Mouse (Mus musculus): ENCODE results near the gene Sox5. TPM values are rescaled to one million over a fixed set of nuclear protein-coding genes. Genes with fewer than 3 reads are reported as not detected.

Sox5 gene
- polyA plus RNA-seq, 1 experiment, result 2.8 TPM

GRCm38 (mm10) chr6:143878525-143878924 lies 903.3 kb downstream of the Sox5 start:
- Histone ChIP-seq H3K4me1 (ENCODE audit: control insufficient read depth, insufficient read depth, low read length) (no peaks in the 10 kb centered on the region), H3K4me3 (ENCODE audit: insufficient read depth, low read length) (no peak overlapping the region), H3K27ac (ENCODE audit: insufficient read depth, low read length) (no peak overlapping the region)
- no peak for TF ChIP-seq CTCF (IDR thresholded peaks at IDR 0.05; ENCODE audit: borderline replicate concordance, insufficient read depth, low read length)
- no peak for TF ChIP-seq POLR2A (IDR thresholded peaks at IDR 0.05; ENCODE audit: low read depth, low read length)

DNA sequence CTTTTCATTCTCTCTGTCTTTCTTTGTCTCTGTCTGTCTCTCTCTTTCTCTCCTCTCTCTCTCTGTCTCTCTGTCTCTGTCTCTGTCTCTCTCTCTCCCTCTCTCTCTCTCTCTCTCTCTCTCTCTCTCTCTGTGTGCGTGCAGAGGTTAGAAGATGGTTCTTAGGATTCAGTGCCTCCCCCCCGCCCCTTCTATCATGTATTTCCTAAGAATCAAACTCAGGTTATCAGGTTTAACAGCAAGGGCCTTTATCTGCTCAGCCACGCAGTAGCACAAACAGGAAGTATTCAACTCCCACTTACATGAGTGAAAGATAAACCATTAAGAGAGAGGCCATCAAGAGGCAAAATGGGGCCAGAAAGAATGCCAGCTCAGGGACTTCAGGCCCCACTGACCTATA lies 913.0 kb downstream of the Sox5 start:
- TF ChIP-seq POLR2A (IDR thresholded peaks at IDR 0.05; ENCODE audit: low read depth, low read length), result no peak
- no peak for TF ChIP-seq CTCF (IDR thresholded peaks at IDR 0.05; ENCODE audit: borderline replicate concordance, insufficient read depth, low read length)
- no peak overlapping the region for H3K4me3 ChIP-seq (ENCODE audit: insufficient read depth, low read length)
- H3K4me1 ChIP-seq (ENCODE audit: control insufficient read depth, insufficient read depth, low read length), result 0 out of 2 replicates have a peak, but pooled peaks cover 3% of the 10 kb centered on the region
- H3K27ac ChIP-seq (ENCODE audit: insufficient read depth, low read length), result no peak overlapping the region

GRCm38 (mm10) chr6:143868155-143868685 lies 913.6 kb downstream of the Sox5 start:
- no peak overlapping the region for H3K4me3 ChIP-seq (ENCODE audit: insufficient read depth, low read length)
- TF ChIP-seq POLR2A (IDR thresholded peaks at IDR 0.05; ENCODE audit: low read depth, low read length), result no peak
- TF ChIP-seq CTCF (IDR thresholded peaks at IDR 0.05; ENCODE audit: borderline replicate concordance, insufficient read depth, low read length), result no peak
- 0 out of 2 replicates have a peak, but pooled peaks cover 3% of the 10 kb centered on the region for H3K4me1 ChIP-seq (ENCODE audit: control insufficient read depth, insufficient read depth, low read length)
- peak overlapping the region; percentile 21; the same call in 1 of the 2 replicates for H3K27ac ChIP-seq (ENCODE audit: insufficient read depth, low read length)

DNA sequence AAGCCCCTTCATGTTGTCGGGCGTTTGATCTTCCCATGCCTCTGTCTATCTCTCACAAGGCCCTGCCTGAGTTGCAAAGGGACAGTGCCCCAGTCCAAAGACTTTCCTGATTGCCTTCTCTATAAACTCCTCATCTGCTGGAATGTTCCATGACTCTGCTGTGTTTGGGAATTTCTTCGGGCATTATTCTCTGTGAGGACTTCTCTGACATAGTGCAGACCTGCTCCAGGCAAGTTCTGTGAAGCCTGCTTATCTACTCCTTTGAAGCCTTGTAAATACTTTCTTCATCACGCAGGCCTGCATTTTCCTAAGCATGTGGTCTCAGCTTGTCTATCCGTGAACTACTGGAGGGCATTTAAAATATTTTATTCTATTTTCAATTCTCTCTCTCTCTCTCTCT lies 914.7 kb downstream of the Sox5 start:
- Histone ChIP-seq H3K4me1 (ENCODE audit: control insufficient read depth, insufficient read depth, low read length) (peaks cover 6% of the 10 kb centered on the region; the same call in 1 of the 2 replicates), H3K4me3 (ENCODE audit: insufficient read depth, low read length) (no peak overlapping the region), H3K27ac (ENCODE audit: insufficient read depth, low read length) (no peak overlapping the region)
- TF ChIP-seq CTCF (IDR thresholded peaks at IDR 0.05; ENCODE audit: borderline replicate concordance, insufficient read depth, low read length), result no peak

DNA sequence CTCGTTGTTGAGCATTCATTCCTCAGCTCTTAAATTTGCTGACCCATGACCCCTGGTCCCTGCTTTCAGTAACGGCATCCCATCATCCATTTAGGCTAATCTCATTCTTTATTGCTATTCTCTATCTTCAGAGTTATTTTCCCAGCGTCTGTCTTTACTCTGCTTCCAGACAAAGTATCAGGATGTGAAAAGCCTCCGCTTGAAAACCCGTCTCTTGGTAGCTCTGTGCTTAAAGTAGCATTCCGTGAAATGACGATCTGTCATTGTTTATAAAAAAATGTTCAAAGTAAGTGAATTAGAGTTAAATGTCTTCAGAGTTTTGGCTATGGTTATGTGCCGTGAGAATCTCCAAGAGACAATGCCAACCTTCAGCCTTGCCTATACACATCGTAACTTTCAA lies 915.2 kb downstream of the Sox5 start:
- Histone ChIP-seq H3K27ac (ENCODE audit: insufficient read depth, low read length) (no peak overlapping the region), H3K4me1 (ENCODE audit: control insufficient read depth, insufficient read depth, low read length) (peaks cover 6% of the 10 kb centered on the region), H3K4me3 (ENCODE audit: insufficient read depth, low read length) (no peak overlapping the region)
- TF ChIP-seq CTCF (IDR thresholded peaks at IDR 0.05; ENCODE audit: borderline replicate concordance, insufficient read depth, low read length) (no peak), POLR2A (IDR thresholded peaks at IDR 0.05; ENCODE audit: low read depth, low read length) (no peak)

DNA sequence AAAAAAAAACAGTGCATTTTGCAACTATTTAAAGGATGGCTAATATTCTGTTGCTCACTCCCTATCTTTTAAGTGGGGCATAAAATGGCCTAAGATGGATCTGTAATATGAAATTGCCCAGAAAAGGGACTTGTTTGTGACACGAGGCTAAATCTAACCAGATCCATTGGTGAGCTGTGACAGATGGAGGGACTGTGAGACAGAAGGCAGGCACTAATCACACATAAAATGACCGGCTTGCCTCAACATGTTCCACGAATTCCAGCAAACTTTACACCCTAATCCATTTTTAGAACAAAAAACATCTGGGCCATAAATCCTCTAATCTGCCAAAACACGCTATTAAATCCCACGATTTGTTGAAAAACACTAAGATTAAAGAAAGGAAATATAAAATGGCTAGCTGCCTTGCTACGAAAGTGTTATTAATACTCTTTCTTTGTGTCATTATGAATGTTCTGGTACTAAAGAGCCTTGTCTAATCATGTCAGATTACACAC lies 919.1 kb downstream of the Sox5 start:
- no peak for TF ChIP-seq POLR2A (IDR thresholded peaks at IDR 0.05; ENCODE audit: low read depth, low read length)
- TF ChIP-seq CTCF (IDR thresholded peaks at IDR 0.05; ENCODE audit: borderline replicate concordance, insufficient read depth, low read length), result no peak
- Histone ChIP-seq H3K27ac (ENCODE audit: insufficient read depth, low read length) (peak overlapping the region; percentile 96), H3K4me1 (ENCODE audit: control insufficient read depth, insufficient read depth, low read length) (peaks cover 4% of the 10 kb centered on the region), H3K4me3 (ENCODE audit: insufficient read depth, low read length) (no peak overlapping the region)

DNA sequence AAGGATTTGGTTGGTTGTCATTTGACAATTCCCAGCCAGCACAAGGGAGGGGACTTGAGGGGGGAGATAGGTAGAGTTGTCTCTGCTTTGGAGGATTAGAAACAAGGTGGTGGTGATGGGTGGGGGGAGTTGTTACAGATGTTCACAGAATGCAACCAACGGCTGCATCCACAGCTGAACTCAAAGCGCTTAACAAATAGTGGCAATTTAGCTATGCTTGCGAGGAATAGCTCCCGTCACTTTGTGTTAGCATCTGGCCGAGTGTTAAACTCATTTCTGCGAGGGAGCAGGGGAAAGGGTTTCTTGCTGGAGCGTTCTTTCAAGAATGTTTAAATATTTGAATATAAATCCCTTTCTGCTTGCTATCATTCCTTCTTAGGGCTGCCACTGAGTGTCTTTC lies 921.7 kb downstream of the Sox5 start:
- Histone ChIP-seq H3K27ac (ENCODE audit: insufficient read depth, low read length) (no peak overlapping the region), H3K4me3 (ENCODE audit: insufficient read depth, low read length) (no peak overlapping the region), H3K4me1 (ENCODE audit: control insufficient read depth, insufficient read depth, low read length) (peaks cover 4% of the 10 kb centered on the region)
- TF ChIP-seq POLR2A (IDR thresholded peaks at IDR 0.05; ENCODE audit: low read depth, low read length) (no peak), CTCF (IDR thresholded peaks at IDR 0.05; ENCODE audit: borderline replicate concordance, insufficient read depth, low read length) (no peak)

- H3K4me3 ChIP-seq (ENCODE audit: insufficient read depth, low read length), result no peak overlapping the region
- no peak for TF ChIP-seq POLR2A (IDR thresholded peaks at IDR 0.05; ENCODE audit: low read depth, low read length)
- no peak for TF ChIP-seq CTCF (IDR thresholded peaks at IDR 0.05; ENCODE audit: borderline replicate concordance, insufficient read depth, low read length)
- H3K4me1 ChIP-seq (ENCODE audit: control insufficient read depth, insufficient read depth, low read length), result peaks cover 4% of the 10 kb centered on the region
- no peak overlapping the region for H3K27ac ChIP-seq (ENCODE audit: insufficient read depth, low read length)
Observed at GRCm38 (mm10) chr6:143859535-143859934, 922.2 kb downstream of the Sox5 start.

- TF ChIP-seq POLR2A (IDR thresholded peaks at IDR 0.05; ENCODE audit: low read depth, low read length) (no peak), CTCF (IDR thresholded peaks at IDR 0.05; ENCODE audit: borderline replicate concordance, insufficient read depth, low read length) (no peak)
- H3K27ac ChIP-seq (ENCODE audit: insufficient read depth, low read length), result no peak overlapping the region
- H3K4me1 ChIP-seq (ENCODE audit: control insufficient read depth, insufficient read depth, low read length), result peaks cover 4% of the 10 kb centered on the region
- H3K4me3 ChIP-seq (ENCODE audit: insufficient read depth, low read length), result no peak overlapping the region
Observed at GRCm38 (mm10) chr6:143858551-143858950, 923.2 kb downstream of the Sox5 start.

- H3K27ac ChIP-seq (ENCODE audit: insufficient read depth, low read length), result no peak overlapping the region
- H3K4me1 ChIP-seq (ENCODE audit: control insufficient read depth, insufficient read depth, low read length), result peaks cover 3% of the 10 kb centered on the region
- TF ChIP-seq POLR2A (IDR thresholded peaks at IDR 0.05; ENCODE audit: low read depth, low read length), result no peak
- TF ChIP-seq CTCF (IDR thresholded peaks at IDR 0.05; ENCODE audit: borderline replicate concordance, insufficient read depth, low read length), result no peak
- no peak overlapping the region for H3K4me3 ChIP-seq (ENCODE audit: insufficient read depth, low read length)
Observed at GRCm38 (mm10) chr6:143857376-143857775, 924.4 kb downstream of the Sox5 start.

Measured in embryonic fibroblast, embryonic 13.5 days (primary cell).